Mouse (Mus musculus): ENCODE results near the gene Naa11.

The Naa11 gene

GRCm38 (mm10) chr5:97345129-97345528 is 47.0 kb downstream of the Naa11 start:
- no peak for DNase-seq (ENCODE audit: low spot score in 2 of 2)

- no peak for DNase-seq (ENCODE audit: low spot score in 2 of 2)
These were observed 48.0 kb downstream of the Naa11 start for GRCm38 (mm10) chr5:97344144-97344543.

- no peak for DNase-seq (ENCODE audit: low spot score in 2 of 2)
These were observed 57.4 kb downstream of the Naa11 start for GRCm38 (mm10) chr5:97334794-97335193.
